Mouse (Mus musculus) gastrocnemius, postnatal 36 days (tissue): Measurements from ENCODE around the gene S1pr4. TPM values are rescaled to one million over a fixed set of nuclear protein-coding genes. Genes with fewer than 3 reads are reported as not detected.

Experiments
- DNase-seq, 2 experiments: peaks; one replicate each; pipeline ENCODE4 v3.0.0; 2022
- intact Hi-C: fragments of 180-260 bp; cut with DNase I; formaldehyde crosslinking; loops from one replicate; pipeline ENCODE4 v1.15.1; 2025
- total RNA-seq, 2 experiments: library from RNA; stranded (reverse); gene quantifications; 2 replicates each; pipeline ENCODE4 v1.2.3; 2021

Gene S1pr4
- total RNA-seq, 2 experiments from 2014 or later, result 0.46 to 1.5 TPM

DNA sequence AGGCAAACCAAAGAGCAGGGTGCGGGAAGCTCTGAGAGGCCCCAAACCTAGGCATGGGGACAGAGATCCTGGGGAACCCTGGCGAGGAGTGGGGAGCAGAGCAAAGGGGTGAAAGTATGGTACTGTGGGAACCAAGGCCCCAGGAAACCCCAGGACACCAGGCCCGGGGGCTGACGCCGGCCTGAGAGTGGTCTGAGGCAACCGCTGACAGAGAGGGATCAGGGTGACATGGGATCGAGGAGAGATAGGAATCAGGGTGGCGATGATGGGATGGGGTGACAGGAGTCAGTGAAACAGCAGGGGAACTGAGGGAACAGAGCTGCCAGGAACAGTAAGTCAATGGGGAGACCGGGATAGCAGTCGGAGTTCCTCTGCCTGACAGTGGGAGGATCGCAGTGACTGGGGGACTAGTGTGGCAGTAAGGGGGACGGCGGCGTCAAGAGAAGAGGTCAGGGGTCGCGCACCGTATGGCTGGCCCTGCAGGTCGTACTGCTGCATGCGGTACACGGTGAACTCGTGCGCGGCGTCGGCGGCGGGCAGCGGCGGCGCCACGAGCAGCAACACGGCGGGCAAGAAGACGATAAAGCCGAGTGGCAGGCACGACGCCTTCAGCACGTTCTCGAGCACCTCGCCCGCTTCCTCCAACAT lies 4.2 kb downstream of the S1pr4 start:
- intact Hi-C loops, result loop anchor here (5.0 kb wide), 1 partner anchor 107 kb away; the partner anchor contains the start of gene Tle6

GRCm38 (mm10) chr10:81495151-81495550 lies 4.8 kb downstream of the S1pr4 start:
- DNase-seq, result no peak
- intact Hi-C loops, result loop anchor here (5.0 kb wide), 1 partner anchor 107 kb away; the partner anchor contains the start of gene Tle6

More for the DNA sequence above, 4.2 kb downstream of the S1pr4 start:
- DNase-seq, result no peak

- DNase-seq, result no peak
- intact Hi-C loops, result loop anchor here (5.0 kb wide), 1 partner anchor 108 kb away; the partner anchor contains the start of gene Tle6
These were observed 5.5 kb downstream of the S1pr4 start for GRCm38 (mm10) chr10:81494260-81495041.

GRCm38 (mm10) chr10:81493601-81494220 lies 6.2 kb downstream of the S1pr4 start:
- intact Hi-C loops, result no loop called here
- no peak for DNase-seq

DNA sequence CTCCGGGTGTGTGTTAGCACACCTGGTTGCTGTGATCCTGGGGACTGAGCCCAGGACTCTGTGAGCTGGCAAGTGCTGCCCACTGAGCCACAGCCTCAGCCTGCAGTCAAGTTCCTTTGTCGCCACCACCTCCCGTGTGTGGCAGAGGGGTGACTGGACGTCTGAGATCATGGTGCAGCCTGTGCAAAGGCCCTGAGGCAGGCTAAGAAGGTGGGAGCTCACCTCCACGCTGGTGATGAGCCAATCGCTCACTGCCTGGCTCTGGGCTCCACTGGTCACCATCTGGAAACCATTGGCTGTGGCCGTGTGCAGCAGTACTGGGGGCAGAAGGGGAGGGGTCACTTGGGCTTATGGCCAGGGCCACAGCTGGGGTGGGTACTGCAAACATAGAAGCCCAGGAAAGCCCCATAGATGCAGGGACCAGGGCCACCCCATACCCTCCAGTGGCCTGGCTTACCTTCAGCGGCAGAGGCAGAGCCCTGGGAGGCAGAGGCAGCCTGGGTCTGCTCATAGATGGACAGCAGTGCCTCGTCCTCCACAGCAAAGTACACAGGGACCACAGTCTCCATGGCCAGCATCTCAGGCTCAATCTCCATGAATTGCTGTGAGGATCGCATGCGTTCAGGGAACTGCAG lies 7.2 kb downstream of the S1pr4 start:
- intact Hi-C loops, result no loop called here
- DNase-seq, result no peak

- DNase-seq, result no peak
- intact Hi-C loops, result no loop called here
These were observed 8.9 kb downstream of the S1pr4 start for GRCm38 (mm10) chr10:81491018-81491417.

DNA sequence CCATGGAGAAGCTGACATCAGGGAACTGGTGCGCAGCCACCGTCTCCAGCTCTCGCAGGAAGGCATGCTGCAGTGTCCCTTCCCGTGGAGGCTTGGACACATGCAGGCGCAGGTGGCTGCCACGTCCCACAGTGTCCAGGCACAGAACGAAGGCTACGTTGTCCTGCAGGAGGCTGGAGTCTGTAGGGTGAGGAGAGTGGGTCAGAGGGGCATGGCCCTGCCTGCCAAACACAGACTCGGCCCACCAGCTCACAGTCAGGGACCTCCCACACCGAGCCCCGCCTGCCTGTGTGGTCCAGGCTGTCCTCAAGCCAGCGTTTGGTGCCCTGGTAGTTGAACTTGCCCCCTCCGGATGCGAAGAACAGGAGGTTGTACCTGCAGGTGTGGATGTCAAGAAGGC lies 10.0 kb downstream of the S1pr4 start:
- intact Hi-C loops, result no loop called here
- no peak for DNase-seq

DNA sequence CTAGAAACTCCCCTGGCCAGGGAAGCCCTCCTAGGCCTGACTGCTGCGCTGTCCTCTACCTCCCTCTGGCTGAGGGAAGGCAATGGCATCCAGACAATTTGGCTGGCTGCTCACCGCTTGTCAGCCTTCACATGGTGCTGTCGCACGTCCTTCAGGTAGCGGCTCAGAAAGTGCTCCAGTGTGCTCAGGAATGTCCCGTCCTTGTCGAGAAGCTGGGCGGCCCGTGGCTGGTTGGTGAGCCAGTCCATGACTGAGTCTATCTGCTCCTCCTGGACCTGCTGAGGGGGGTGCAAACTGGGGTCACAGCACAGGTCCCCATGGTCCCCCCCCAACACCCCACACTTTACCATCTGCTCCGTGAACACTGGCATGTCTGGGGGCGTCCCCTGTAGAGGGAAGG lies 11.9 kb downstream of the S1pr4 start:
- intact Hi-C loops, result no loop called here
- DNase-seq, result no peak

DNA sequence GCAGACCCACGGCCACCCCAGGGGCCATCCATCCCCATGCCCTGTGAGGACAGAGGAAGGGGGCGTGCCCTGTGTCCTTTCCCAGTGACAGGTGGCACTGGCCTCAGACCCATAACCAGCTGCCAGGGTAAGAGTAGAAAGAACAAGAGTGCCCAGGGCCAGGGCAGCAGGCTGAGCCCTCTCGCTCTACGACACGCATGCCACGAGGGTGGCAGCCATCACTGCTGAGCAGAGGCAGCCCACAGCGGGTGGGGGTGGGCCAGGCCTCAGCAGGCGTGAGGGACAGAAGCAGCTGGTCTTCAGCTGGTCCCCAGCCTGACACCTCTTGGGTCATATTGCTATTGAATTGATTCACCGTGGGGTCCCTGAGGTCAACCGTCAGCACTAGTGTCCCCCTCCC lies 13.4 kb downstream of the S1pr4 start:
- no peak for DNase-seq
- intact Hi-C loops, result no loop called here

- intact Hi-C loops, result no loop called here
These were observed 14.4 kb downstream of the S1pr4 start for GRCm38 (mm10) chr10:81485479-81486018.

DNA sequence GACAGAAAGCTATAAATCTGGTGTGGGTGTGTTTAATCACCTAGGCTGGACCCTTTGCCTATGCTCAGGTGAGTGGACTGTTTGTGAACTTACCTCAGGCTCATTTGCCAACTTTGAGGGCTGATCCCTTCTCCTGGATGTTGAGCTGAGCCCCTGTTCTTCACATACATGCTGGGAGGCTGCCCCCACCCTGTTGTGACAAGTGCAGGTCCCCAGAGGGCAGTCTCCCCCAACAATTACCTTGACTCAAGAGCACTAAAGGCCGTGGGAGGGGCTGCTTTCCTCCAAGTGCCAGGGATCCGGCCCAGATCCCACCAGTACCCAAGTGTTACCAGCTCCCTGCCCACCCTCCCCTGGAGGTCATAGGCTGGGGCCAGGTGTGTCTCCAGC lies 14.9 kb downstream of the S1pr4 start:
- intact Hi-C loops, result no loop called here
- no peak for DNase-seq

More at GRCm38 (mm10) chr10:81485479-81486018, 14.4 kb downstream of the S1pr4 start:
- DNase-seq, result no peak

GRCm38 (mm10) chr10:81484441-81485059 lies 15.4 kb downstream of the S1pr4 start:
- intact Hi-C loops, result no loop called here
- DNase-seq, result no peak

- DNase-seq, result no peak
- intact Hi-C loops, result no loop called here
These were observed 15.9 kb downstream of the S1pr4 start for GRCm38 (mm10) chr10:81483983-81484382.

GRCm38 (mm10) chr10:81482533-81482889 lies 17.4 kb downstream of the S1pr4 start, which contains the start of gene Celf5:
TSS of gene Celf5 (minus strand) at chr10:81482709.
- no peak for DNase-seq
- intact Hi-C loops, result no loop called here

DNA sequence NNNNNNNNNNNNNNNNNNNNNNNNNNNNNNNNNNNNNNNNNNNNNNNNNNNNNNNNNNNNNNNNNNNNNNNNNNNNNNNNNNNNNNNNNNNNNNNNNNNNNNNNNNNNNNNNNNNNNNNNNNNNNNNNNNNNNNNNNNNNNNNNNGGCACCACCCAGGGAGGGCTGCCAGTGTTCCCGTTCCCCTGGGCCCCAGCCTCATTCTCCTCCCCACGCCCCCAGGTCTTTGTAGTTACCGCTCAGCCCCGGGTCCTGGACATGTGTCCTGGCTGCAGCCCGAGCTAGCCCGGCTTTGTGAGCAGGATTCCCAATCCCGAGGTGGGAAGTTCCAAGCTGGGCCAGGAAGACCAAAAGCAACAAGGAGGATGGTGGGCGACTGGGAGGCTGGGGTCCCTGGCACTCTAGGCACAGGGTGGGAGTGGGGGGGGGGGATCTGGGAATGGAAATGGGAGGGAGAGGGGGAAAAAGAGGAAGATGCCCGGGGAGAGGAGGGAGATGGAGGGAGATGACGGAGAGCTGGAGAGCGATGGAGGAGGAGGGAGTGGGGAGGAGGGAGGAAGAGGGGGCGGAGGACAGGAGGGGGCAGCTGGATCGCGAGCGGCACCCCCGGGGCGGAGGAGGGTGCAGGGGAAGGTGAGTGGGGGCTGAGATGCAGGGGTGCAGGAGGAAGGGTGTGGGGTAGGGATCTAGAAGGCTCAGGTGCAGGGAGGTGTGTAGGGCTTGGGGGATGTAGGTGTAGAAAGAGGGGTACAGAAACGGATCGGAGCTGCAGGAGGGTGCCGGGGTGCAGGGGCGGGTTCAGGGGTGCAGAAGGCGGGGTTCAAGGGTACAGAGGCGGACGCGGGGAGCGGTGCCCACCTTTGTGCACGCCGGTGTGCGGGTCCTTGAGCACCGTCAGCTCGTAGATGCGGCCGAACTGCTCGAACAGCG lies 18.1 kb downstream of the S1pr4 start:
- intact Hi-C loops, result no loop called here

DNA sequence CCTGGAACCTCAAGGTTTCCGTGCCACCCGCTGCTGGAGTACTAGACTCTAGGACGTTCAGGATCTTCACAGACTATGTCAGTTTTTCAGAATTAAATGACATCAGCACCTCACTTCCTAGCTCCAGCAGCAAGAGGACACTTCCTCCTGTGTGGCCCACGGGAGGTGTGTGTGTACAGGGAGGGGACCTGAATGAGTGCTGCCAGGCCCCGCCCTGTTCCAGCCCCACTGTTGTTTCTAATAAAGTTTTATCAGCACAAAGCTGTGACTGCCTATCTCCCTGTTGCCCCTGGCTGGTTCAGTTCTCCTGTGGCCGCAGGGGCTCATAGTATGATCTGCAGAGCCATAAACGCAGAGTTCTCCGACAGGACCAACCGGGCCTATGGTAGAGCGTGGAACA lies 25.5 kb downstream of the S1pr4 start:
- no peak for DNase-seq
- intact Hi-C loops, result no loop called here

More for the DNA sequence above, 18.1 kb downstream of the S1pr4 start:
- DNase-seq, result no peak

DNA sequence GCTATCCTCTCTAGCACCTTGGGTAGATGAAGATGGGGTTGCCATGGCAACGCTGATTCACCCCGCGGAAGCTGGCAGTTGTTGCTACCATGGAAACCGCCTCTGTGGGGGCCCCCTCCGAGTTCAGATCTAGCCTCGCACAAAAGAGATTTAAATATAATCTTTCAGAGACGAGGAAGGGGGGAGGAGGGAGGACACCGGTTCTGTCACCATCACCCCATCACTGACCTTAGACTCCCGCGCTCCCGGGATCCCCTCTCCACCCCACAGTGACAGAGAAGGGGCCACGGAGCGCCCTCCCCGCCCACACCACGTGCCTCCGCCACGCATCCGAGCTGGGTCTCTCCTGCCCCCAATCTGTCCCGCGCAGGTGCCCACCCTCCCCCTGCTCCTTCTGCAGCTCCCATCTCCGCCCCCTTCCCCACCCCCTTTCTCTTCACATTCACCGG lies 26.9 kb downstream of the S1pr4 start:
- DNase-seq, result no peak
- intact Hi-C loops, result no loop called here

DNA sequence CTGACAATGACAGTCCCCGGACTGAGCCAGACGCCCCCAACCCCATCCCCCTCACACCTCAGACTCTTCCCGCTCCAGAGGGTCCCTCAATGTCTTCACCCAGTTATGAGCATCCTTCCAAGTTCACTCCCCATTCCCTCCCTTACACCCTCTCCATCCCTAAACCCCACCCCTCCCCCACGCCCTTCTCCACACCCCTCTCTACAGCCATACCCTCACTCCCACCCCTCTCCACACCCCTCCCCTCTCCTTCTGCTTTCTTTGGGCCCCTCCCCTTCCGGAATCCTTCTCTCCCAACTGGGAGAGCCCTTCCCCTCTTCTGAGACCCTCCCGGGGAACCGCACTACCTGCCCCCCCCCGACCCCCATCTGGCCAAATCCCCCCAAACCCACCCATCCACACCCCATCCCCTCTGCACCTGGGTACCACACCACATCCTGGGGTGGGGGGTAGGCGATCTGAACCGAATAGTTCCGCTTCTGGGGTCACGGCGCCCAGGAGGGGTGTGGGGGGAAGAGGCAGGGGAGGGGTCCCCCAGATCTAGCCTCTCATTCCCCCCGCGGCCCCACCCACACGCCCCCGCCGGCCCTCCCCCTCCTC lies 27.4 kb downstream of the S1pr4 start:
- intact Hi-C loops, result no loop called here
- no peak for DNase-seq

- no peak for DNase-seq
- intact Hi-C loops, result no loop called here
These were observed 29.5 kb downstream of the S1pr4 start for GRCm38 (mm10) chr10:81470454-81470853.
